Mouse (Mus musculus) bone marrow macrophage, adult 2 months (primary cell): Measurements from ENCODE around the gene Set.

Experiments used
- CTCF ChIP-seq: IDR thresholded peaks from 2 replicates; pipeline ENCODE4 v1.5.1; 2012; ENCODE audit warnings: low read depth, mild to moderate bottlenecking, low read length, moderate library complexity
- POLR2A ChIP-seq: IDR thresholded peaks from 2 replicates; pipeline ENCODE4 v1.6.1; 2012; ENCODE audit warnings: mild to moderate bottlenecking, low read depth, low read length, borderline replicate concordance

GRCm38 (mm10) chr2:30047127-30047526 is 10.1 kb upstream of the Set start:
- TF ChIP-seq POLR2A (no peak), CTCF (no peak)
